Mouse (Mus musculus) right cerebral cortex, postnatal 10 days (tissue): ENCODE results near the gene Lsp1.

Experiments used
- DNase-seq, 2 experiments: peaks; one replicate each; pipeline ENCODE4 v3.0.0; 2021; ENCODE audit warnings: low spot score in 2 of 2

Gene Lsp1

GRCm38 (mm10) chr7:142460636-142461077 lies at the start of gene Lsp1:
Gene Lsp1 (plus strand): TSS chr7:142460809.
- peak in 1 of 2 experiments; percentile 15 for DNase-seq

GRCm38 (mm10) chr7:142413285-142413684 lies 47.3 kb upstream of the Lsp1 start:
- DNase-seq, result no peak

DNA sequence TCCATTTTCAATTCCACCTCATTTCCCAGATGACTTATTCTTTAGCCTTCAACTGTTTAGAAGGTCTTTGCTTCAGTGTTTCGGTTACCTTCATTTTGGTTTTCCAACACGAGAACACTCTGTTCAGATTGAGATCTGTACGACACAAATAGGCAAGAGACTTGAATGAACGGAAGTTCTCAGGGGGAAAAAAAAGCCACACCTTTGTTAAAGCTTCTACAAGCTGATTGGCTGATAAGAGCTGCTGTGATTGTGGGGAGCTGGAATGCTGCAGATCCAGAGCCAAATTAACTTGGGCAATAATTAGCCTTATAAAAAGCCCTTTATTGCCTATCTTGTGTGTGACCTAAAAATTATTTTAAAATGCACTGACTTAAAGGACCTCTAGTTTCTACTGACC lies 45.3 kb upstream of the Lsp1 start:
- DNase-seq, result no peak

DNA sequence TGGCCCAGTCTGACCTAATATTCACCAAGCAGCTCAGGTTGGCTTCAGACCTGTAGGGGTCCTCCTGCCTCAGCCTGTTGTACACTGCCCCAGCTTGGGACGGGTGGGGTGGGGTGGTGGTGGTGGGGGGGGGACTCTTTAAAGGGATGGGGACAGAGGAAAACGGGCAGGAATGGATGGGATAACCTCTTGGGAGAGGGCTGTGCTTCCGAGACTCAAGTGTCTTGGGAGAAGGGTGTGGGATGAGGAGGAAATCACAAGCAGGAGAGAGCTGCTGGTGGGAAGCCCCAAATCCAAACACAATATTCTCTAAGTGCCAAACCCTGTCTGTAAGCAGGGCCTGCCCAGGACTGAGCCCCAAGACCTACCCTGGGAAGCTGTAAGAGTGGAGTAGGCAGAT lies 44.4 kb upstream of the Lsp1 start:
- DNase-seq, result no peak

DNA sequence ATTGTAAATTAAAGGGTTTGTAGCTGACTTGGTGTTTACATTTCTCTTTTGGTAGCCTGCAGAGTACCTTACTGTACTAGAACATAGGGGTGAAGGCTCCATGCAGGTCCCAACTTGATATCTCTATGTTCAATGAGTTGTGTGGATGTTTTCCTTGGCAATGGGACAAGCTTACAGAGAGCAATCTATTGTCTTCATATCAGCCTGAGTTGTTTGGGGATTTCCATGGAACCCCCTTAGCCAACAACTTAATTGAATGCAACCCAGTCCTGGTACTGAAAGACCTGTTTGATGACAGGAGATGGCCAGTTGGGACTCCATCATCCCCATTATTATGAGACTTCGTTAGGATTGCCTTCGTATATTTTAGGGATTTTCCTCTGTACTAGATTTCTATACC lies 42.6 kb upstream of the Lsp1 start:
- no peak for DNase-seq

GRCm38 (mm10) chr7:142418679-142419078 lies 41.9 kb upstream of the Lsp1 start:
- DNase-seq, result no peak

GRCm38 (mm10) chr7:142419887-142420286 lies 40.7 kb upstream of the Lsp1 start:
- no peak for DNase-seq

DNA sequence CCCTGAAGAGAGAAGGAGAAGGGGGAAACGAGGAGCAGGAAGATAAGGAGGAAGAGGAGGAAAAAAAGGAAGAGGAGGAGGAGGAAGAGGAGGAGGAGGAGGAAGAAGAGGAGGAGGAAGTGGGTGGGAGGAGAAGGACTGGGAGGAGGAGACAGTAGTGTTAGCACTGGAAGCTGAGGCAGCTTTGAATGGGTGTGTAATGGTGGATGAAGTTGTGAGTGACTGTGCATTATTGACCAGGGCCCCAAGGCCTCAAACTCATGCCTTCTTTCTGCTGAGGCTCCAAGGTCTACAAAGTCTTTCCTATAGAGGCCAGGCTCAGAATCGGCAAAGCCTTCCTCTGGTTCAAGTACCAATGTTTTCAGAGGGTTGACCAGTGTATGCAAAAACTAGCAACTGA lies 38.8 kb upstream of the Lsp1 start:
- no peak for DNase-seq

- no peak for DNase-seq
Observed at GRCm38 (mm10) chr7:142425641-142426213, 34.9 kb upstream of the Lsp1 start.

DNA sequence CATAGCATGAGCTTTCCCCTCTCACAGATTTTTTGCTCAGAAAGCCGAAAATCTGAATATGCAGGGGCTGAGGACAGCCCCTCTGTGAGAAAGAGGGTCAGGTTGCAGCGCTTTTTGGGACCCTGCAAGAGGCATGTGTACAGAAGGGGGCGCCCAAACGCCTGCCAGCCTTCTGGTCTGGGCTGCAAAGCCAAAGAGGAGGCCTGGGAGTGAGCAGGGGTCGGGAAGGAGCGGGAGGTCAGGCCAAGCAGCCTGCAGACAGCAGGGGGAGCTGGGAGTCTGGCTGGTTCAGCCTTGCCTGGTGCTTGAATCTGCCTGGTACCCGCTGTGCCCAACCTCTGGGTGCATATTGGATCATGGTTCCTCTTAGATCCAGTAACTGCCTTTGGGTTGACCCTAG lies 32.4 kb upstream of the Lsp1 start:
- DNase-seq, result peak in 1 of 2 experiments; percentile 43

GRCm38 (mm10) chr7:142430160-142430678 lies 30.4 kb upstream of the Lsp1 start:
- DNase-seq, result peak; percentile 82

DNA sequence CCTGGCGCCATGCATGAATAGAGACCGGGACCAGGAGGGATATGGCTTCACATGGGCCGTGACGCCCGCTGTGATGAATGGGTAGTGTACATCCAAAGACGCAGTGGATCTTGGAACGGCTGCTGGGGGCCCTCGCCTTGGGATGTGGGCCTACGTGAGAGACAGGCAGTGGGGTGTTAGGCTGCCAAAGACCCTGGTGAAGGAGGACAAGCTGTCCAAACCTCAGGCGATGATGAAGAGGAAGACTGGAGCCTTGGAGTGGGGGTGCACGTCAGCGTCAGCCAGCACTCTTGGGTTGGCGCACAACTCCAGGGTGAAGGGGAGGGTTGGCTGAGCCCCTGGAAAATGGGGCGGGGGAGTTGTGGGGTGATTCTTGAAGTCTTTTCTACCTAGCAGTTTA lies 29.5 kb upstream of the Lsp1 start:
- DNase-seq, result no peak

DNA sequence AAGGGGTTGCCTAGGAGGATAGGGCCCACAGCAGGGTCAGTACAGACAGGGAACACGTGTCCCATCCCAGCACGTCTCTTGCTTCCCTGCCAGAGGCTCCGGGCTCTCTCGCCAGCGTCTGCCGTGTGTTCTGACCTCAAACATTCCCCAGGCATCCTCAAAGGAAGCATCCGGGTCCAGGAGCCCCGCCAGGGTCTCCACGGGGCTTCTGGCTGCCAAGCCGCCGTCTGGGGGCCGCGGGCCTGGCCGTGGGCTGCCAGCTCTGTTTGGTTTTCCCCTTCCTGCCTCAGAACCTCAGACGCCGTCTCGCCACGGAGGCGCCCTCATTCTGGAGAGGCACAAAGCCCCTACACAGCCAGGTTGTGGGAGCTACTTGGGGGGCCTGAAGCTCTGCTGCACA lies 27.0 kb upstream of the Lsp1 start:
- DNase-seq, result no peak

DNA sequence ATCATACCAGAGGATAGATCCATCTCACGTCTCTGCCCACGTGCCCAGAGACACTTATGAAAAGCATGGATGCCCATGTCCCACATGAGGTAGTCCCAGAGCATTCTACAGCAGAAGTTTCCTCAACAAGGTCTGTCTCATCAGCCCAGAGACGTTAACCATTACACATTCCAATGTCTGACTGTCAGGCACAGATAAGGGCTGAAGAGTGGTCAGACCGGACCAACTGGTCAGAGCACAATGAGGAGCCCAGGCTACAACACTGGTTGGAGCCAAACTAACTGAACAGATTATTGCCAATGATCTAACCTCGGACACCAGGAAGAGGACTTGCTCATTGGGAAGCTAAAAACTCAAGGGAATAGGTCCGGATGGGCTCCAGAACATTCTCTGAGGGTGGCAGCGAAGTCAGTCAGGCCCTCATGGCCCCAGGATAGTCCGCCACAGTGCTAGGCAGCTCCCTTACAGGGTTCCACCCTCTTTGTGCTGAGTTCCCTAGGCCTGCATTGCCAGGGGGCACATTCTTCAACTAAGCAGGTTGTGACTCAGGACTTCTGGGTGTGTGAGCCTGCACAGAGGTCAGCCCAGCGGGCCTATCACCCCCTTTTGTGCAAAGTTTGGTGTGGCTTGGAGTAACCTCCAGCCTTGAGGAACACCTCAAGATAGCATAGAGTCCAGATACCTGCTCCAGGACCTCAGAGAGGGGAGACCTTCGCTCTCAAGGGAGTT lies 26.3 kb upstream of the Lsp1 start, which contains the start of gene Syt8:
TSS of gene Syt8 (plus strand) at position 714 of the 729 bp plus-strand sequence.
- DNase-seq, result no peak

DNA sequence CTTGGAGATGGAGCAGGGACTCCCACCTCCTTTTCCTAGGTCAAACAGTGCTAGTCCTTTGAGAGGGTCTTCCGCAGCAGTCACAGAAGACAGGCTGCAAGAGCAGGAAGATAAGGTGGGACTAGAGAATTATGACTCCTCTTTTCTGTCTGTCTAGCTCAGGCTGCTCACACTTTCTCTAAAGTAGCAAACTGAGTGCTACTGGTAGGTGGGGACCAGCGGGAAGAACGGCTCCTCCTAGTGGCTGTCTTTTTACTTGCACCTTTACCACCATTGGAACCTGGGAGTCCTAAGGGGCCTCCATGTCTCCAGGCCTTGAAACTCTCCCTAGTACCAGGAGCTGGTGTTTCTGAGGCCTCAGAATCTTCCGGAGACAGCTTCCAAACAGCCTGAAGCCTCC lies 25.1 kb upstream of the Lsp1 start:
- peak in 1 of 2 experiments; percentile 79 for DNase-seq

- no peak for DNase-seq
Observed at GRCm38 (mm10) chr7:142437324-142437723, 23.3 kb upstream of the Lsp1 start.

DNA sequence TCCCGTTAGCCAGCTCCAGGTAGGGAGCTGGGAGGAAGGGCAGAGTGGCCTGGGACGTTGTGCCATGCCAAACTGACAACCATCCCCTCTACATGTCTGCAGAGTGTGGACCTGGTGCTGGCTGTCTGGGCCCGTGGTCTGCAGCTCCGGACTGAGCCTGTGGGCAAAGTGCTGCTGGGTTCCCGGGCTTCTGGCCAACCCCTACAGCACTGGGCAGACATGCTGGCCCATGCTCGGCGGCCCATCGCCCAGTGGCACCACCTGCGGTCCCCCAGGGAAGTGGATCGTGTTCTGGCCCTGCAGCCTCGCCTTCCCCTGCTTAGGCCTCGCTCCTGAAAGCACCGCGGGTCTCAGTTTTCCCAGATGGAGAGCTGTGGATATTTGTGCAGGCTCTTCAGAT lies 20.6 kb upstream of the Lsp1 start:
- no peak for DNase-seq

DNA sequence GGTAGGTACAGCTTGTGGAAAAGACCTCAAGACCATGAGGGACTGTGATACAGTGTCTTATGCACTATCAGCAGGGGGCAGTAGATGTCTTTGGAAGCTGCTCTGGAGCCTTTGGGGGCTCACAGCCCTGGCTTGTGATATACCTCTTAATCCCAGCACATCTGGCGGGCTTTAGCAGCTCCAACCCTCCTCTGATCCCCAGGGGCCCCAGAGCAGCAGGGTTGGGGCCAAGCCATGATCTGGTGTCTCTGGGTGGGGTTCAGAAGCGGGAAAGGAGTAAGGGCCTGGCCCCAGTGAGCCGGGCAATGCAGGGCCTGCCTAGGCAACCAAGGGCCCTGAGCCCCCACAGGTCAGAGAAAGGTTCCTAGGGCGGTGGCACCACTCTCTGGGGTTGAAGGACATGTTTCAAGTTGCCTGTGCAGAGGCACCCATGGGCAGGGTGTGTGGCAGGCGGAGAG lies 19.9 kb upstream of the Lsp1 start:
- DNase-seq, result peak in 1 of 2 experiments; percentile 67

- DNase-seq, result no peak
Observed at GRCm38 (mm10) chr7:142441585-142441984, 19.0 kb upstream of the Lsp1 start, which contains the start of gene Tnni2. Gene Tnni2 (plus strand): TSS chr7:142441808.

DNA sequence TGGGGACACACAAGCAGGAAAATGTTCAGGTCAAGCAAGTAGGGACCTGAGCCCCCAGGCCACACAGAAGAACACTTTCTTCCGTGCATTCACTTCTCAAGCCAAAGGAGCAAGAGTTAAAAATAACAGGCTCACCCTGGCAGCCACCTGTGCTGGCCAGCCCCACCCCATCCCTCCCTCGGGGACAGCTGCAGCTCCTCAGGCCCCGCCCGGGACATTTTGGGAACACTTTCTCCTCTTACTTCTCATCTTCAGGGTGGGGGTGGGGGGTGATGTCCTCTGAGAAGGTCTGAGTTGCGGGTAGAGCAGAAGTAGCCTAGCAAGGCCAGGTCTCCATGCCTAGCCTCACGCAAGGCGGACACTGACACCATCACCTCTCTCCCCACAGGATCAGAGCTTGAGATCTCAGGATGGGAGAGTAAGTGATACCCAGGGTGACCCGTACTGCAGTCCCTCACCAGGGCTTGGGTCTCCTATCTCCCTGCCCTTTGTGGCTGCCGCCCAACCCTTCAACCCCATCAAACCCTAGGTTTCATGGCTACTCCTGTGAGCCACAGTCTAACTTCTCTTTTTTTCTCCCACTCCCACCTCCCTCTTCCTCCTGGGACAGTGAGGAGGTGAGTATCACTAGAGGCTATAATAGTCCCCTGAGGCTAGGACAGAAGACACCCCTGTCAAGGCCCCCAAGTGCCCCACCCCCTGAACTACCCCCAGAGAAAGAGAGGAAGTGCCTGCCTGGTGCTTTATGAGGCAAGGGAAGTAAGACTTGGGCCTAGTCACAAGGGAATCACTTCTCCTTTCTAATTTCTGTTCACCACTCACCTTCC lies 18.3 kb upstream of the Lsp1 start:
- no peak for DNase-seq

DNA sequence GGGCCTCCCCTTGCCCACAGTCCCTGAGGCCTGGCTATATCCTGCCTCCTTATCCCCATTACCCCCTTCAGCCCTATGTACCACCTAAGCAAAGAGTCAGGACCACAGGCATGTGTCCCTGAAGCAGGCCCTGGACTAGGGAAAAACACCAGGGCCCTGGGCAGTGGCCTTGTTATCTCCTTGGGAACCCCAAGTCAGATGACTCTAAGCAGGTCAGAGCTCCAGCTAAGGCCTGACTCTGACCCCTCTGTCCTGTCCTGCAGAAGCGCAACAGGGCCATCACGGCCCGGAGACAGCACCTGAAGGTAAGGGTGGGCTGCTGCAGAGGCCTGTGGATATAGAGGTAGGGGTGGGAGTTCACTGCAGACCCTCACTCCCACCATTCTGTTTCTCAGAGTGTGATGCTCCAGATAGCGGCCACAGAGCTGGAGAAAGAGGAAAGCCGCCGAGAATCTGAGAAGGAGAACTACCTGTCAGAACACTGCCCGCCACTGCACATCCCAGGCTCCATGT lies 17.6 kb upstream of the Lsp1 start:
- no peak for DNase-seq

DNA sequence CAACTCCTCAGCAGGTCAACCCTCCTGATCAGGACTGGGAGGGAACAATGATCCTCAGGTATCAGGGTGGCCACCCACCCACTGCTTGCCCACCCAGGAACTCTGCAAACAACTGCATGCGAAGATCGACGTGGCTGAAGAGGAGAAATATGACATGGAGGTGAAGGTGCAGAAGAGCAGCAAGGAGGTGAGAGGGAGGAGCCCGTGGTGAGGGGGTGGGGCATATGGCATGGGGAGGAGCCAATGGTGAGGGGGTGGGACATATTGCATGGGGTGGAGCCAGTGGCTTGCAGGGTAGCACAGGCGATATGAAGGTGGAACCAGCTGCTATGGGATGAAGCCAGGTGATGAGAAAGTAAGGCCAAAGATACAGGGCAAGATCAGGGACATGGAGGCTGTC lies 17.1 kb upstream of the Lsp1 start:
- DNase-seq, result no peak
